Mouse (Mus musculus) thymus, postnatal 36 days (tissue): ENCODE measurements at regions not wholly inside any gene's neighbourhood (a gene's known extent, or its start where the extent isn't known, plus 50 kb on each side); places are given as distances from the start of the nearest gene placed in this dataset.
A peak's percentile ranks its signal among the peaks of the same experiment; 100 is the strongest.

ENCODE experiments used
- DNase-seq, 2 experiments: peaks; one replicate each; pipeline ENCODE4 v3.0.0; 2022; ENCODE audit warnings: mixed read lengths in 2 of 2

- peak; percentile 41 to 59 for DNase-seq
Observed at GRCm38 (mm10) chr4:62755237-62755900, 195.7 kb downstream of the Rgs3 start.

- DNase-seq = peak; percentile 59 to 73
Observed at GRCm38 (mm10) chr4:62756721-62757206, 197.1 kb downstream of the Rgs3 start.

GRCm38 (mm10) chr4:62760748-62761604 is 201.3 kb downstream of the Rgs3 start:
- no peak for DNase-seq

GRCm38 (mm10) chr4:62761672-62762071 is 202.0 kb downstream of the Rgs3 start:
- peak; percentile 64 to 73 for DNase-seq

GRCm38 (mm10) chr4:62763990-62764389 is 201.4 kb upstream of the Zfp618 start:
- peak; percentile 77 for DNase-seq

- no peak for DNase-seq
Observed at GRCm38 (mm10) chr4:62769469-62770234, 195.7 kb upstream of the Zfp618 start.

GRCm38 (mm10) chr4:62775005-62775609 is 190.3 kb upstream of the Zfp618 start:
- no peak for DNase-seq

- DNase-seq = no peak
Observed at GRCm38 (mm10) chr4:62776881-62777280, 188.5 kb upstream of the Zfp618 start.

- DNase-seq = no peak
Observed at GRCm38 (mm10) chr4:62777436-62777835, 187.9 kb upstream of the Zfp618 start.

GRCm38 (mm10) chr4:62778621-62779020 is 186.8 kb upstream of the Zfp618 start:
- DNase-seq = no peak

GRCm38 (mm10) chr4:62780409-62780808 is 185.0 kb upstream of the Zfp618 start:
- peak; percentile 89 to 91 for DNase-seq

- DNase-seq = peak; percentile 53 to 57
Observed at GRCm38 (mm10) chr4:62780837-62781236, 184.5 kb upstream of the Zfp618 start.

GRCm38 (mm10) chr4:62781309-62781800 is 184.0 kb upstream of the Zfp618 start:
- peak in 1 of 2 experiments; percentile 50 for DNase-seq

- DNase-seq = no peak
Observed at GRCm38 (mm10) chr4:62785711-62786110, 179.7 kb upstream of the Zfp618 start.

GRCm38 (mm10) chr4:62789696-62790095 is 175.7 kb upstream of the Zfp618 start:
- no peak for DNase-seq

- DNase-seq = peak in 1 of 2 experiments; percentile 48
Observed at GRCm38 (mm10) chr4:62793582-62793981, 171.8 kb upstream of the Zfp618 start.

- peak in 1 of 2 experiments; percentile 33 for DNase-seq
Observed at GRCm38 (mm10) chr4:62795538-62795937, 169.8 kb upstream of the Zfp618 start.

- DNase-seq = no peak
Observed at GRCm38 (mm10) chr4:62799923-62800322, 165.4 kb upstream of the Zfp618 start.

- peak; percentile 70 to 85 for DNase-seq
Observed at GRCm38 (mm10) chr4:62805841-62806240, 159.5 kb upstream of the Zfp618 start.

GRCm38 (mm10) chr4:62806786-62807185 is 158.6 kb upstream of the Zfp618 start:
- DNase-seq = peak; percentile 52 to 63

- no peak for DNase-seq
Observed at GRCm38 (mm10) chr4:62807926-62808552, 157.3 kb upstream of the Zfp618 start.

- DNase-seq = no peak
Observed at GRCm38 (mm10) chr4:62808553-62808950, 156.8 kb upstream of the Zfp618 start.
